Mouse (Mus musculus) ovary, adult 18-20 months (tissue): ENCODE results near the gene Flt4.

Source experiments
- DNase-seq: peaks from one replicate; pipeline ENCODE4 v3.0.0; 2022; ENCODE audit warnings: low spot score, mixed read lengths

Gene Flt4

GRCm38 (mm10) chr11:49645677-49646076 lies 36.6 kb downstream of the Flt4 start:
- DNase-seq = no peak

DNA sequence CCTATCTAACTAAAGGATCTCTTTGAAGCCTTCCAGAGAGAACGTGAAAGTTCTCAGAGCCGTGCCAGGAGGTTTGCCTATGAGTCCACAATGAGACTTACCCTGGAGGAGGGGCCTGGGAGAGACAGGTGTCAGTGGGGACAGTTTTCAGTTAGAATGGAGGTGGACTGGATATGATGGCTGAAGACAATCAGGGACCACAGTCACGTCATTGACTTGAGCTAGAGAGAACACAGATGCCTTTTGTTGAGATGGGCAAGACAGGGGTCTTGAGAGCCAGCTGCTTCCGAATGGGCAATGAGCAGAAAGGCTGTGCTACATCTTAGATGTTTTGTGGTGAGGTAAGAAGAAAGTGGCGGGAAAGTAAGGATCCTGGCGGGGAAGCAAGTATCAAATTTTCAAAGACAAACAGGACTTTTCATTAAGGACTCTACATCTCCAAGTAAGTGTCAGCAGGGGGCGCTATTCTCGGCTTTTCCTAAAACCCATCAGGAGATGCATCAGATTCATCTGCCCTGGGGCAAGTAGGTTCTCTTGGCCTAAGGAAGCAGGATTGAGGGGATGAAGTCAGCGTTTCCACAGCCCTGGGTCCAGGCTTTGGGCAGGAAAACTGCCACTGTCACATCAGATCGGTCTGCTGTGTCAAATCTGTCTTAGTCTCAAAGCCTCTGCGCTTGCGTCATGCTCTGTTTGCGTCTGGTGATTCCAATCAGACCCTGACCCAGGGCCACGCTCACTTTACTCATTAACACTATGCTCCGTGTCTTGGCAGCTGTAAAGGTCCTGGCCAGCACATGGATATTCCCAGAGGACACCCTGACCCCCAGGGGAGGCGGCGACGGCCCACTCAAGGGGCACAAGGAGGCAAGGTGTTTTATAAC lies 41.3 kb downstream of the Flt4 start:
- DNase-seq = no peak

DNA sequence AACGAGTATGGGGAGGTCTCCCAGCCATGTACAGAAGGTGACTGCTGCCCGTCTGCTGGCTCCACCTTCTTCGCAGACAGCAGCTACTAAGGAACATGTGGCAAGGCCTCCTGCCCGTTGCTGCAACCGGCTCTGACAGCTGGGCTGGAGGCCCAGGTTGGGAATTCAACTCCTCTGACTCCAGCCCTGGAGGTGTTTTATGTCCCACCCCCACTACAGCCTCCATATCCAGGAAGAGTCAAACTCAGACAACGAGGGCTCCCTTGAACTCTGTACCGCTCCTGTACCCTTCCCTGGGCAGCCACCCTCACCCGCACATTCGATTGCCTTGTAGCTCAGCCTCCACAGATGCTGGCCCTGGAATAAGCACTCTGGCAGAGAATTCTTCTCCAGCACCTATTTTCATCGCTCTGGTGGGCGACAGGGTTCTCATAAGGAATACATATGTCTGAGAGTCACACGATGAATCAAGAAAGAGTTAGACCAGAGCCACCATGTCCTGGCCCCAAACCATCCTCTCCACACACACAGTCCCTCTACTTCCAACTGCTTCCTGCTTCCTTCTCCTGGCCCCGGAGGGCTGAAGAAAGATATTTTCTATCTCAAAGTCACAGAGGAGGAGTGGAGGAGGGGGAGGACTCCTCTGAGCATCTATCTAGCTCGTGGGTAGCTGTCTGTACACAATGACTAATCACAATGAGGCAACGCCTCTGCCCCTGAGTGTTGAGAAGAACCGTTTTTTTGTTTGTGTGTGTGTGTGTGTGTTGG lies 42.1 kb downstream of the Flt4 start:
- no peak for DNase-seq

- DNase-seq = no peak
Measured at GRCm38 (mm10) chr11:49651762-49652322, 42.8 kb downstream of the Flt4 start.

DNA sequence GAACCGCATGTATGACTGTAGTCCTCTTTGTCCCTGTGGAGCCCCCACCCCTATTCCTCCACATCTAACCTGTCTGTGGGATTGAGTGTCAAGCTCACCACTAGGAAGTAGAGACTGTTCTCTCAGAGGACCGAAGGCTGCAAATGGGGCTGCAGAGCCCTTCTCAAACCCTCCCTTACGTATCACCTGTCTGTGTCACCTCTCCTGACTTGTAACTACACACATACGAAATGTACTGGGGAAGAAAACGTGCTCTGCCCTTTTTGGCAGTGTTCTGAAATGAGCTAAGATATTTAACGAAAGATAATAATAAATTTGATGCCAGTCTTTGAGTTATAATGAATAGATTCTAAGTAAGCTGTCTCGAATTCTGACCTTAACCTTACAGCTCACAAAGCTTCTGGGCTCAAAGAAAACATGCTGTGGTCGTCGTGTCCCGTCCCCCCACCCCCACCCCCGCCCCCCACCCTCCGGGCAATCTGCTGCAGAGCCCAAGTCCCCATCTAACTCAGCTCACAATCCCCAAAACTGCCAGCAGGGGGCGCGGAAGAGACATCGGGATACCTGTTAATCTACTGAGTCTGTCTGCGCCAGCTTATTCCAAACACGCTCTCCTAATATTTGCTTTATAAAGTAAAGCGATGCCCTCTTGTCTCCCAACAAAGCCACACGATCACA lies 43.5 kb downstream of the Flt4 start:
- DNase-seq = peak; percentile 43

GRCm38 (mm10) chr11:49653079-49653408 lies 44.0 kb downstream of the Flt4 start:
- DNase-seq = no peak

DNA sequence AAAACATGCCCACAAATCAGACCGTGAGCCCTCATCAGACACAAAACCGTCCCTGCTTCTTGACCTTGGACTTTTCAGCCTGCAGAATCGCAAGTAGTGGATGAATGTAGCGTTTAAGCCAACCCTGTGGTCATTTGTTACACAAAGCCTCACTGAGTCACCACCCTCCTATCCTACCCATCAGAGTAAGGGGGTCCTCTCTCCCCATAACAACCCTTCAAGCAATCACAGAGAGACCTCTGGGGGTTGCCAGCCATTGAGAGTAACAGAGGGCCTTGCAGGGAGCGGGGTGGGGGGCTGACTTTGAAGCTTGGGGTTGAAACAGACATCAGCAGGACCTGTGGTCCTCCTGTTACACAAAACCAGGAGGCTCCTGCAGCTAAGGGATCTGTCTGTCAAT lies 45.6 kb downstream of the Flt4 start:
- DNase-seq = no peak

DNA sequence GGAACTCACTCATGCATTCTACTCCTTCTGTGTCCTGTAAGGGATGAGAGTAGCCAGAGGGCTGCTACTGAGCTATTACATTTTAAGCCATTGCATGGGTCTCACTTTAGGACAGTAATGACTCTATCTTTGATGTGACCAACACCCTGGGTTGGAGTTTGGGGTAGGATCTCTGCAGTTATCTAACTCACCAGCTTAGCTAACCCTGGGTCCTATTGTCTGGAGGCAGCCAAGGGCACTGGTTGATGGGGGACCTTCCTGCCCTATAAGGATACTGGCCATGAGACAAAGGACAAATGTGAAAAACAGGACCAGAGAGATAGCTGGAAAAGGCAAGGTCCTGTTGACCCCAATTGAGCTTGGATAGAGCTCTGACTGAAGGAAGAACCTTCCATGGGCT lies 46.4 kb downstream of the Flt4 start:
- DNase-seq = no peak

- peak; percentile 40 for DNase-seq
Measured at GRCm38 (mm10) chr11:49658065-49658464, 49.0 kb downstream of the Flt4 start.

DNA sequence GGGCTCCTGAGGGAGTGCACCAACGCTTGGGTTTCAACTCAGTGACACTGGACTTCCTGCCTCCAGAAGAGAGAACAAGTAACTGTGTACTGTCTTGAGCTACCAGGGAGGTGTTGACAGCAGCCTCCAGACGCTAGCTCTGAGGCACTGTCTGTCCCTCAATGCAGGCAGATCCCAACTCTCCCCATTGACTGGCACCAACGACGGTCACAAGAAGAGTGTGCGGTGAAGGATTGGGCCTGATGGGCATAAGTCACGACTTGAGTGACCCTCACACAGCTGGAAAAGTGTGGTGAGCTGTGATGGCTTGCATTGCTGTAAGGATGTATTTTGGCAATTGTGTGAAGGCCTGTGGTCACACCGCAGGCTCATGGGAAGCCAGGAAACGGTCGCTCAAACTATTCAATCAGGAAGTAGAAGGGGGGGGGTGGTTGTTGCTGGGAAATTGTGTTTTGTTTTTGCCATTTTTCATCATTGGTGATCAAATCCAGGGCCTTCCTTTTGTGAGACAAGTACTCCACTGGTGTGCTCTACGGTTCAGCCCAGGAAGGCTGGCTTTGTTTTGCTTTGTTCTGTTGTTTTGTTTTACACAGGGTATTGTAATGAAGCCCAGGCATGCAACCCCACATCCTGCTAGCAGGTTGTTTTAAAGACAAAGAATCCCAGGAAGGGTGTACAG lies 49.9 kb downstream of the Flt4 start:
- no peak for DNase-seq

DNA sequence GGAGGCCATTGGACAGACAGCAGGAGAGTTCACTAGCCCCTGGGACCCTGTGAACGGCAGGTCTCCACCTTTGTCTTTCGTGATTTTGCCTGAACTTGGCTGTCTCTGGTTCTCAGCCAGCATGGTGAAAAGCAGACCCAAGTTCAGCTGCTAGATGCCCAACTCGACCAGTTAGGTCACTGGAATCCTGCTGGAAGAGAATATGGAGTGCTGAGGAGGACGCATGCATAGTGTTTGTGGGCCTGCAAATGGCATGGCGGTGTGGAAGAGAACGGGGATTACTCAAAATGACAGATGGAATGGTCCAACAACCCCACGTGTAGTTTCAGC lies 50.4 kb downstream of the Flt4 start:
- no peak for DNase-seq

DNA sequence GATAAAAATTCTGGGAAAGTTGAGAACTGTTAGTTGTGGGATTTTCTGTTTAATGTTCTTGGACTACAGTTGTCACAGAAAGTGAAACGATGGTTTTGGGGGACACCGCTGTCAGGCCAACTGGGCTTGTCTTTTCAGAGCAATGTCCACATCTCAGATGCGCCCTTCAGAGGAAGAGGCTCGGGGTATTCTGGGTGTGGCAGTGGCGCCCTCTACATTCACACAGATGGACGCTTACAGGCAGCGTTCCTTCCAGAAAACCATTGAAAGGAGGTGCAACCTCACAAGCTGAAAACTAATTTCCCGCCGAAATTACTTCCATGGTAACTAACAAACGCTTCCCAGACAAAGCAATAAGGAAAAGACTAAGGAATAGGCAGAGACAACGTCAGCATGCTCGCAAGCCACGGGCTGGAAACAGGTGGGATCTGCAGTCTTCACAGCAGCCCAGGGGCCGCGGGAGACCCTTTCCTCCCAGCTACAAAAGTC lies 53.3 kb downstream of the Flt4 start:
- DNase-seq = no peak

- DNase-seq = no peak
Measured at GRCm38 (mm10) chr11:49663310-49663709, 54.2 kb downstream of the Flt4 start, which contains the start of gene Scgb3a1. Scgb3a1 (plus strand) TSS chr11:49663610.

DNA sequence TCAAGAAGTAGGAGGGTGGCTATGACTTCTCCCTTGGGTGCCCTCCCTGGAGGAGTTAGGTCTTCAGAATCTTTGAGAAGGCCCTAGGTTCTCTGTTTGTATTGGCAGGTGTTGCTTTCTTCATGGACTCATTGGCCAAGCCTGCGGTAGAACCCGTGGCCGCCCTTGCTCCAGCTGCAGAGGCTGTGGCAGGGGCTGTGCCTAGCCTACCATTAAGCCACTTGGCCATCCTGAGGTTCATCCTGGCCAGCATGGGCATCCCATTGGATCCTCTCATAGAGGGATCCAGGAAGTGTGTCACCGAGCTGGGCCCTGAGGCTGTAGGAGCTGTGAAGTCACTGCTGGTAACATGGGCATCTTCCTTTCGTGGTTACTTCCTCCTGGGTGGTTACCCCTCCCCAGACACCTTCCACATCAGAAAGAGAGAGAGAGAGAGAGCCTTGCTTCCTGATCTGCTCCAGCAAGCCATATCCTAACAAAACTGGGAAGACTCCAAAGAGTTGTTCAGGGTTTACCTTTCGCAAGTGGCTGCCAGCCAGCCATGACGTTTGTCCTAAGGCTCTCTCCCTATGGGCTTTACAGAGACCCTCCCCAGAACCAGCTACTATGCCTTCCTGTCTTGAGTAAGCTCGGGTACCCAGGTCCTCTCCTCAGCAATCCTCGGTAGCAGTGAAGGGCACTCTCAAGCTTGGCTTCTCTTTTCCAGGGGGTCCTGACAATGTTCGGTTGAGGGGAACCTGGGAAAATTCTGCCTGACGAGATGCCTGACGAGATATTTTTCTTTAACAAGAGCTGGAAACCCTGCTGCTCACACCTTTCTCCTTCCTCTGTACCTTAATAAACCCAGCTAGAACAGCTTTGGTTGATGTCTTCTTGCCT lies 55.4 kb downstream of the Flt4 start:
- DNase-seq = no peak

DNA sequence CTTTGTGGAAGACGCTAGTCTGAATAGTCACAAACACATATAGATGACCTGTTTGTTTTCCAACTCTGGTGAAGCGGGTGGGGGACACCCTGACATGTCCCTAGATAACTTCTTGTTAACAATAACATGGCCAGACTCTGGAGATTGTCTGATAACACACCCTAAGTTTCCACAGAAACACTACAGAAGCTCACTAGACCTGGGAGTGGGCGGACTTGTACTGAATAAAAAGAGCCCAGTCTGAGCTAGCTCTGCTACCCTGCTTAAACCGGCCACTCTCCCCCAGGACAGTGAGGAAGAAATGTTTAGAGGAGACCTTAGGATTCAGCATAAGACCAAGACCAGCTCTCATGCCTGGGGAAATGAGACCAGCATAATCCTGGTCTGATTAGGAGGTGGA lies 56.4 kb downstream of the Flt4 start:
- no peak for DNase-seq

DNA sequence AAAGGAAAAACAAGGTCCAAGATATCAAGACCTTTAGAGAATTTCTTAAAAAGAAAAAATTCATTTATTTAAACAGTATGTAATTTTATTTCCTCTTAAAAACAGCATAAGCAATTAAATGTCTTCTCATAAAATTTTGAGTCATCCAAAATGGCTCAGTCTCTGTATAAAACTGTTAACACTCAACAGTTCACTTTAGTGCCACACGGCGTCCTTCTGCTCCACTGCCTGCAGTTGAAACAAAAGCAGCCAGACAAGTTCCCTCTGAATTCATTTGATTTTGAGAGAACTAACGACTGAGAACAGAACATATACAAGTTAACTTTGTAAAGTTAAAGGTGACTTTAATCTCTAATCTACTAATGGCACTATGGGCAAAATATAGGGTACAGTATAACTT lies 64.4 kb downstream of the Flt4 start:
- no peak for DNase-seq

GRCm38 (mm10) chr11:49684237-49684973 lies 75.3 kb downstream of the Flt4 start:
- DNase-seq = no peak

GRCm38 (mm10) chr11:49695013-49695412 lies 86.0 kb downstream of the Flt4 start:
- DNase-seq = no peak

DNA sequence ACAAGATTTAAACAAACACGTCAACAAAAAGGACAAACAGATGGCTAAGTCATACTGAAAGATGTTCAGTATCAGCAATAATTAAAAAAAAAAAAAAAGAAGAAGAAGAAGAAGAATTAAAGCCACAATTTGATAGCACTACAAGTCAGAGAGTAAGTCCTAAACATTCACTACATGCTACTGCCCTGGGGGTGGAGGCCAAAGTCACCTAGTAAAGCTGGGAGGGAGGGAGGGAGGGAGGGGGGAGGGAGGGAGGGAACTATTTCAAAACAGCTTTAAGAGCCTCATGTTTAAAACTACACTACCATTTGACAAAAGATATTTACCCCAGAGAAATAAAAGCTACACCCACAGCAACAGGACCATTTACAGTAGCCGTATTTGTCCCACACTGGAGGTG lies 86.6 kb downstream of the Flt4 start:
- no peak for DNase-seq

DNA sequence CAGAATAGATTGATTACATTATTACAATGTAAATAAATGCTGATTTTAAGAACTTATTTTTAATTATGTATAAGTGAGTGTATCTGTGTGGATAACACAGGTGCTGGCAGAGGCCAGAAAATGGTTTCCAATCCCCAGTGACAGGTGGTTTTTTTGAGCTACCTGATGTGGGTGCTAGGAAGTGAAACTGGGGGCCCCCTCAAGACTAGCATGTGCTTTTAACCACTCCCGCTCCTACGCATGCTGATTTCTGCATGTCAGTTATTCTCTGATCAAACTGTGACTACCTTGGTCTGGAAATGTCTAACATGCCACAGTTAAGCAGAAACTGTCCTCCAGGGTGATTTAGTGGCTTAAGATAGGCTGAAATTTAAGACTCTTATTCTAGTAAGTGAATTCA lies 87.4 kb downstream of the Flt4 start:
- DNase-seq = no peak
